11 mouse cellular contexts compared by ENCODE assay signal in the genomic region with DNA sequence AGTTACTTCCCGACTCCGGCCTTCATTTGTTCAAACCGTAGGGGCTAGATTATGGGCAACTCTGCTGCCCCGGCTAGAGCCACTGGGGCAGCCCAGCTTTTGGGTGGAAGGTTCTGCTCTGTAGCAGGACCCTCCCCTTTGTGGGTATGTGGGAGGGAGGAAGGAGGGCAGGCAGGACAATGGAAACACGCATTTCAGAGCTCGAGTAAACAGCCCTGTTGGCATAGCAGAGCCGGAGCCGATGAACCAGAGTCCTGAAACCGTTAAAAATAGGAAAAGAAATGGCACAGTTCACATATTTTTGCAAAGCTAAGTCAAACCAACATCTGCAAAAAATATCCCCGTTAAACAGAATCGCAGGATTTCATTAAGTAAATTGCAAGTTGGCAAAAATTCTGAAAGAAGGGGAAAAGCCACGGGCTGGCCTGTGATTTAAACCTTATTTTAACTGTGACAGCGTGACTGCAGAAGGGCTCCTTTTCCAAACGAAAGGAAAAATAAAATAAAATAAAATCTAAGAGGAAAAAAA. TPM values are rescaled to one million over a fixed set of nuclear protein-coding genes. Genes with fewer than 3 reads are reported as not detected.
DNase-seq lines count a peak whose midpoint lies in the region; ATAC-seq lines count a peak whose summit lies in the region.
"Had no signal": no experiment of that assay in that cellular context is flagged by ENCODE, and none has a peak within 500 bp of the region (broad histone marks: within the 10 kb centered on the region; RNA-seq: fewer than 3 reads in every experiment).

No protein-coding gene starts in this region.

- no peak overlapping the region for H3K4me3 ChIP-seq in heart, embryonic 11.5 days (ENCODE audit: low read depth, low read length)
- H3K4me3 ChIP-seq in embryonic facial prominence, embryonic 11.5 days (ENCODE audit: low read depth, low read length) = no peak overlapping the region
- no peak overlapping the region for H3K4me3 ChIP-seq in limb, embryonic 12.5 days (replicated peaks)

- H3K9me3 ChIP-seq in heart, embryonic 11.5 days (replicated peaks; ENCODE audit: control insufficient read depth, low read length) = no peaks in the 10 kb centered on the region
- H3K9me3 ChIP-seq in embryonic facial prominence, embryonic 11.5 days (replicated peaks; ENCODE audit: control insufficient read depth, low read length) = no peaks in the 10 kb centered on the region
- H3K9me3 ChIP-seq in limb, embryonic 12.5 days = no peaks in the 10 kb centered on the region

- 60% methylated on average over 14 of the region's 14 CpGs for WGBS in heart, embryonic 11.5 days (ENCODE audit: insufficient replicate concordance)
- WGBS in embryonic facial prominence, embryonic 11.5 days = 32% methylated on average over 14 of the region's 14 CpGs
- 27% methylated on average over 14 of the region's 14 CpGs for WGBS in limb, embryonic 12.5 days

- H3K4me2 ChIP-seq in heart, embryonic 11.5 days = no peak overlapping the region
- H3K4me2 ChIP-seq in embryonic facial prominence, embryonic 11.5 days (ENCODE audit: low read depth, low read length) = no peak overlapping the region
- H3K4me2 ChIP-seq in limb, embryonic 12.5 days = peak overlapping the region; percentile 43

- H3K4me1 ChIP-seq in heart, embryonic 11.5 days (ENCODE audit: control insufficient read depth, insufficient read depth, low read length) = peaks cover 94% of the 10 kb centered on the region
- H3K4me1 ChIP-seq in embryonic facial prominence, embryonic 11.5 days (ENCODE audit: control insufficient read depth, insufficient read depth, low read length) = peaks cover 16% of the 10 kb centered on the region
- peaks cover 94% of the 10 kb centered on the region for H3K4me1 ChIP-seq in limb, embryonic 12.5 days (replicated peaks)

- H3K27me3 ChIP-seq in heart, embryonic 11.5 days (ENCODE audit: control insufficient read depth, insufficient read depth, low read length) = no peaks in the 10 kb centered on the region
- no peaks in the 10 kb centered on the region for H3K27me3 ChIP-seq in embryonic facial prominence, embryonic 11.5 days (ENCODE audit: control insufficient read depth, insufficient read depth, low read length)
- H3K27me3 ChIP-seq in limb, embryonic 12.5 days = no peaks in the 10 kb centered on the region

- H3K9ac ChIP-seq in heart, embryonic 11.5 days (ENCODE audit: low read depth, low read length) = no peak overlapping the region
- H3K9ac ChIP-seq in embryonic facial prominence, embryonic 11.5 days (replicated peaks; ENCODE audit: low read length) = no peak overlapping the region
- H3K9ac ChIP-seq in limb, embryonic 12.5 days (replicated peaks) = no peak overlapping the region

- no peak for ATAC-seq in heart, embryonic 11.5 days (replicated peaks; ENCODE audit: insufficient number of reproducible peaks, low FRiP score, low TSS enrichment)
- ATAC-seq in embryonic facial prominence, embryonic 11.5 days (replicated peaks; ENCODE audit: insufficient number of reproducible peaks, low FRiP score, low TSS enrichment, low read depth) = no peak
- ATAC-seq in limb, embryonic 12.5 days (ENCODE audit: insufficient number of reproducible peaks, insufficient read depth, low FRiP score, low TSS enrichment, low read depth) = no peak
- ATAC-seq in inflammation-experienced regulatory T-cells, adult 6 months = no peak

- DNase-seq in heart, postnatal 4 days = no peak
- peak; percentile 26 for DNase-seq in kidney, postnatal 10 days
- no peak for DNase-seq in kidney, adult 18-20 months
- DNase-seq in embryonic facial prominence, embryonic 11.5 days (ENCODE audit: low spot score) = peak; percentile 37
- no peak for DNase-seq in urinary bladder, postnatal 4 days (ENCODE audit: low spot score in 2 of 2)
- DNase-seq: kidney, adult 2 months; right cerebral cortex, postnatal 4 days; thymus, adult 18-20 months had no signal

- peak overlapping the region; percentile 67 for H3K27ac ChIP-seq in heart, embryonic 11.5 days (ENCODE audit: low read depth, low read length)
- peak overlapping the region; percentile 36 for H3K27ac ChIP-seq in embryonic facial prominence, embryonic 11.5 days (replicated peaks; ENCODE audit: low read depth, low read length)
- peak overlapping the region; percentile 93 for H3K27ac ChIP-seq in limb, embryonic 12.5 days

- 0 out of 2 replicates have a peak, but pooled peaks cover 2% of the 10 kb centered on the region for H3K36me3 ChIP-seq in heart, embryonic 11.5 days (ENCODE audit: control insufficient read depth, insufficient read depth, low read length)
- H3K36me3 ChIP-seq in embryonic facial prominence, embryonic 11.5 days (replicated peaks; ENCODE audit: control insufficient read depth, insufficient read depth, low read depth, low read length) = no peaks in the 10 kb centered on the region; the same call in 1 of the 2 replicates
- peaks cover 22% of the 10 kb centered on the region for H3K36me3 ChIP-seq in limb, embryonic 12.5 days

RNA-seq across cellular contexts. Expression of a gene that starts 48.1 kb away (rescaled TPM):
- 30.5 and 31.6 TPM in 2 replicates for polyA plus RNA-seq in heart, embryonic 11.5 days (2014; fragmentation: Nextera tagmentation; extraction: Ambion mirVana)
- 10 to 100 TPM; 18.5 to 20.1 TPM for total RNA-seq in heart, postnatal 4 days (2021)
- 9.3 and 9.8 TPM in 2 replicates for polyA plus RNA-seq in embryonic facial prominence, embryonic 11.5 days (2014; fragmentation: Nextera tagmentation; extraction: Ambion mirVana)
- polyA plus RNA-seq in limb, embryonic 12.5 days (2016; fragmentation: Nextera tagmentation; extraction: Ambion mirVana) = 23.5 and 23.9 TPM in 2 replicates
- not detected for polyA plus RNA-seq in inflammation-experienced regulatory T-cells, adult 6 months (2017; shearing (Covaris generic))

Comparison
In these comparisons a context has a peak if more than half of its experiments do, and no peak if none do; other contexts are left out.
1. DNase-seq: peak in kidney, postnatal 10 days (single experiment) and embryonic facial prominence, embryonic 11.5 days (single experiment); none in heart, postnatal 4 days (single experiment), kidney, adult 18-20 months (single experiment) and urinary bladder, postnatal 4 days (0 of 2).
2. H3K27ac ChIP-seq: peak in every context shown above with its lines; median percentile 93 in limb, embryonic 12.5 days; 67 in heart, embryonic 11.5 days; 36 in embryonic facial prominence, embryonic 11.5 days.